Mouse (Mus musculus) adrenal gland, adult 2 months (tissue): ENCODE results near the gene Unc13b. TPM values are rescaled to one million over a fixed set of nuclear protein-coding genes. Genes with fewer than 3 reads are reported as not detected.

Source experiments
- polyA plus RNA-seq: library from polyadenylated mRNA; depleted of rRNA; stranded (reverse); fragments of >200 nt; gene quantifications from 2 replicates; pipeline ENCODE4 v1.2.3, GENCODE M21; 2012; rRNA removed
- total RNA-seq, 2 experiments: library from RNA; stranded (reverse); gene quantifications; 2 replicates each; pipeline ENCODE4 v1.2.3; 2021

The Unc13b gene
- total and polyA plus RNA-seq, 3 experiments, result 8.6 to 11.1 (median 10.6) TPM

Other genes starting within 250 kb of the Unc13b start
- not detected for gene Fam205a1, start 205.1 kb upstream of the Unc13b start, total RNA-seq
- not detected in 2 replicates for gene Fam205a1, start 205.1 kb upstream of the Unc13b start, polyA plus RNA-seq
- under 1 TPM in 1 of 2 experiments, not detected in 1; 0.14 TPM for gene Gm12394, start 202.2 kb upstream of the Unc13b start, total RNA-seq
- gene Gm12394, start 202.2 kb upstream of the Unc13b start, polyA plus RNA-seq, result not detected in 2 replicates
- under 1 TPM in 1 of 2 experiments, not detected in 1; 0.17 TPM for gene Fam205c, start 184.7 kb upstream of the Unc13b start, total RNA-seq
- not detected in 2 replicates for gene Fam205c, start 184.7 kb upstream of the Unc13b start, polyA plus RNA-seq
- 1 to 10 TPM in 1 of 2 experiments, under 1 TPM in 1; 0.92 to 2.6 TPM for gene Phf24, start 142.3 kb upstream of the Unc13b start, total RNA-seq
- 1.8 and 3.1 TPM in 2 replicates for gene Phf24, start 142.3 kb upstream of the Unc13b start, polyA plus RNA-seq
- 10 to 100 TPM; 17.7 to 18.3 TPM for gene Dnajb5, start 109.1 kb upstream of the Unc13b start, total RNA-seq
- 7.4 TPM in 2 replicates for gene Dnajb5, start 109.1 kb upstream of the Unc13b start, polyA plus RNA-seq
- not detected for gene 1700022I11Rik, start 89.3 kb upstream of the Unc13b start, total RNA-seq
- gene 1700022I11Rik, start 89.3 kb upstream of the Unc13b start, polyA plus RNA-seq, result not detected in 2 replicates
- 100 to 1,000 TPM; 305 to 320 TPM for gene Vcp, start 58.4 kb upstream of the Unc13b start, total RNA-seq
- 671 and 857 TPM in 2 replicates for gene Vcp, start 58.4 kb upstream of the Unc13b start, polyA plus RNA-seq
- 1 to 10 TPM; 7.7 to 8.9 TPM for gene Fancg, start 48.4 kb upstream of the Unc13b start, total RNA-seq
- gene Fancg, start 48.4 kb upstream of the Unc13b start, polyA plus RNA-seq, result 10.8 and 13.5 TPM in 2 replicates
- gene Pigo, start 33.1 kb upstream of the Unc13b start, total RNA-seq, result 10 to 100 TPM; 16.5 to 20.2 TPM
- gene Pigo, start 33.1 kb upstream of the Unc13b start, polyA plus RNA-seq, result 21.3 and 25.4 TPM in 2 replicates
- gene Stoml2, start 27.2 kb upstream of the Unc13b start, total RNA-seq, result 100 to 1,000 TPM; 227 to 252 TPM
- gene Stoml2, start 27.2 kb upstream of the Unc13b start, polyA plus RNA-seq, result 192 and 291 TPM in 2 replicates
- 10 to 100 TPM; 51.5 TPM for gene Fam214b, start 12.7 kb upstream of the Unc13b start, total RNA-seq
- gene Fam214b, start 12.7 kb upstream of the Unc13b start, polyA plus RNA-seq, result 42.1 and 43.5 TPM in 2 replicates
- gene Atp8b5, start 208.2 kb downstream of the Unc13b start, total RNA-seq, result under 1 TPM; 0.37 to 0.45 TPM
- 0.15 and 0.21 TPM in 2 replicates for gene Atp8b5, start 208.2 kb downstream of the Unc13b start, polyA plus RNA-seq